Mouse (Mus musculus) common myeloid progenitor, adult 5-6 weeks (primary cell): Measurements from ENCODE around the gene Zgpat. TPM values are rescaled to one million over a fixed set of nuclear protein-coding genes. Genes with fewer than 3 reads are reported as not detected.

Experiments used
- total RNA-seq: library from RNA; stranded (forward); fragments of 200-1000, 187-1606 nt; gene quantifications from 2 replicates; pipeline ENCODE4 v1.2.3, GENCODE M21; 2017

Zgpat gene
- total RNA-seq, 1 experiment from 2014 or later, result 34.4 TPM

Other genes starting within 250 kb of the Zgpat start
- gene Kcnq2, start 229.6 kb upstream of the Zgpat start, total RNA-seq, result 0.09 TPM in 1 of 2 replicates, not detected in the other
- not detected in 2 replicates for gene Eef1a2, start 207.9 kb upstream of the Zgpat start, total RNA-seq
- gene Ppdpf, start 177.7 kb upstream of the Zgpat start, total RNA-seq, result 70.0 and 92.5 TPM in 2 replicates
- not detected in 2 replicates for gene Ptk6, start 162.1 kb upstream of the Zgpat start, total RNA-seq
- gene Srms, start 151.7 kb upstream of the Zgpat start, total RNA-seq, result not detected in 2 replicates
- not detected in 2 replicates for gene Fndc11, start 144.9 kb upstream of the Zgpat start, total RNA-seq
- gene Helz2, start 122.9 kb upstream of the Zgpat start, total RNA-seq, result 5.5 and 7.1 TPM in 2 replicates
- gene Gmeb2, start 76.9 kb upstream of the Zgpat start, total RNA-seq, result 8.3 and 19.7 TPM in 2 replicates
- not detected in 2 replicates for gene Stmn3, start 50.4 kb upstream of the Zgpat start, total RNA-seq
- 43.2 and 54.8 TPM in 2 replicates for gene Rtel1, start 45.2 kb upstream of the Zgpat start, total RNA-seq
- gene Arfrp1, start 476 bp downstream of the Zgpat start, total RNA-seq, result 39.3 and 82.5 TPM in 2 replicates
- 9.2 and 30.3 TPM in 2 replicates for gene Lime1, start 15.2 kb downstream of the Zgpat start, total RNA-seq
- gene Zbtb46, start 94.5 kb downstream of the Zgpat start, total RNA-seq, result 7.5 and 8.9 TPM in 2 replicates
- gene Abhd16b, start 128.3 kb downstream of the Zgpat start, total RNA-seq, result not detected in 2 replicates
- gene Tpd52l2, start 132.2 kb downstream of the Zgpat start, total RNA-seq, result 148 and 155 TPM in 2 replicates
- gene Dnajc5, start 155.6 kb downstream of the Zgpat start, total RNA-seq, result 30.1 and 31.7 TPM in 2 replicates
- 50.7 and 75.4 TPM in 2 replicates for gene Uckl1, start 220.0 kb downstream of the Zgpat start, total RNA-seq
- 79.0 and 94.9 TPM in 2 replicates for gene Prpf6, start 226.9 kb downstream of the Zgpat start, total RNA-seq
- 16.3 and 26.4 TPM in 2 replicates for gene Zfp512b, start 227.9 kb downstream of the Zgpat start, total RNA-seq
- gene Samd10, start 234.3 kb downstream of the Zgpat start, total RNA-seq, result 0.87 and 1.8 TPM in 2 replicates